Mouse (Mus musculus): ENCODE data around the gene Dennd6b. TPM values are rescaled to one million over a fixed set of nuclear protein-coding genes. Genes with fewer than 3 reads are reported as not detected.
A peak's percentile ranks its signal among the peaks of the same experiment; 100 is the strongest.

Gene Dennd6b
- total and polyA plus RNA-seq, 2 experiments from 2014 or later, result 88.2 to 98.8 TPM

DNA sequence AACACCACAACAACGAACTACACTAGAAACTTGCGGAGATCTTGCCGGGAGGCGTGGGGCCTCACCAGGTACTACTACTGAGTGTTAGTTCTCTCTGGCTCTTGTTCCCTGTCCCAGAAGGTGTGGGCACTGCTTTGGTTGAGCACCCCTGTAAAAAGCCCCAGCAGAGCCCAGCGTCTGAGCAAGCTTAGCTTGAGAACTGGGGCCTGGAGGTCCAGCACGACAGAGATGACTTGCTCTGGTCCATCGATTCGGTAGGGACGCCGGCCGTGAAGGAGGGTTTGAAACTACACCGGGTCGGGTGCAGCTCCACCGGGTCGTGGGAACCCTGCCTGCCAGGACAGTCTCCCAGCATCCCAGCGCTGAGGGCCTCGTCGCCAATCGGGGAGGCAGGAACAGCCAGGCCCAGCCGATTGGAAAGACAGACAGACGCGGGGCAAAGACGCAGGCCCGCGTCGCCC, 16.2 kb downstream of the Dennd6b start:
- ATAC-seq (ENCODE audit: low FRiP score), result no peak; the same call in none of the 2 replicates
- no peak for DNase-seq (ENCODE audit: low spot score)
- Histone ChIP-seq H3K9ac (replicated peaks; ENCODE audit: low read length, poor library complexity, severe bottlenecking) (peak overlapping the region; percentile 93), H3K4me1 (ENCODE audit: insufficient read depth, low read length) (peaks cover 38% of the 10 kb centered on the region), H3K4me2 (ENCODE audit: low read depth, low read length, poor library complexity, severe bottlenecking) (peak overlapping the region; percentile 77), H3K9me3 (ENCODE audit: low read length) (no peaks in the 10 kb centered on the region), H3K27ac (ENCODE audit: low read depth, low read length) (peak overlapping the region; percentile 85), H3K4me3 (ENCODE audit: low read depth, low read length) (peak overlapping the region; percentile 83), H3K36me3 (ENCODE audit: insufficient read depth, low read length) (peaks cover 3% of the 10 kb centered on the region; the same call in 1 of the 2 replicates), H3K27me3 (ENCODE audit: insufficient read depth, low read length) (no peaks in the 10 kb centered on the region)
- TF ChIP-seq CTCF (IDR thresholded peaks at IDR 0.05), result no peak
- WGBS, result under 1% methylated on average over 25 of the region's 26 CpGs

- peak overlapping the region; percentile 77 for H3K4me2 ChIP-seq (ENCODE audit: low read depth, low read length, poor library complexity, severe bottlenecking)
- peak overlapping the region; percentile 93 for H3K9ac ChIP-seq (replicated peaks; ENCODE audit: low read length, poor library complexity, severe bottlenecking)
- H3K27me3 ChIP-seq (ENCODE audit: insufficient read depth, low read length), result no peaks in the 10 kb centered on the region
- H3K27ac ChIP-seq (ENCODE audit: low read depth, low read length), result peak overlapping the region; percentile 85
- H3K36me3 ChIP-seq (ENCODE audit: insufficient read depth, low read length), result no peaks in the 10 kb centered on the region; the same call in 1 of the 2 replicates
- peaks cover 38% of the 10 kb centered on the region for H3K4me1 ChIP-seq (ENCODE audit: insufficient read depth, low read length)
- WGBS, result under 1% methylated on average over 6 of the region's 6 CpGs
- DNase-seq (ENCODE audit: low spot score) (no peak), ATAC-seq (ENCODE audit: low FRiP score) (no peak)
- H3K4me3 ChIP-seq (ENCODE audit: low read depth, low read length), result peak overlapping the region; percentile 83
- no peak for TF ChIP-seq CTCF (IDR thresholded peaks at IDR 0.05)
- no peaks in the 10 kb centered on the region for H3K9me3 ChIP-seq (ENCODE audit: low read length)
Measured at GRCm38 (mm10) chr15:89179630-89179964, 16.7 kb downstream of the Dennd6b start.

DNA sequence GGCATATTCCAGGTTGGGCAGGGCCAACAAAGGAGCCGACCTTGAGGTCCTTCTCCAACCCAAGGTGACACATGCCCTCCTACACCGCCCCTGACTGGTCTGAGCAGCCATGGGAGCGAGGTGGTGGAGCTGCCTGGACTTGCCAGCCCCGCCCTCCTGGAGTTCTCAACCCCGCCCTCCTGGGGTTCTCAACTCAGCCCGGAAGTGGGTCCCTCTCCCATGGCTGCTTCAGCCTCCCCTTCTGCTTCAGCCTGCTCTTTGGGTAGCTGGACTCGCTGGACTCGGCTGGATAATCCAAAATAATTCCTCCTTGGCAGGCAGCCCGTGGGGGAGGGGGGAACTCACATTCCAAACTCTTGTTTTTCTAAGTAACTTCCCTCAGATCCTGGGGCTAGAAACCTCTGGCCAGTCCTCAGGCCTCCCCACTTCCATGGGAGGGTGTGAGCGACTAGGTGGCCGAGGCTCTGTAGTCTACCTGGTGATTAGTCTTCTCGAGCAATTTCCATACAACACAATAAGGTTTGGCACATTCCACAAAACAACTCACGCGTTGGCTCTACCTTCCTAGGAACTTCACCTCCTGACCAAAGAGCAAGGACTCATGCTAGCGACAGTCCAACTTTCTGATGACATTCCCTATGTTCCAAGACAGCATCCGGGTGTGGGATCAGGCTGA, 17.2 kb downstream of the Dennd6b start:
- peak overlapping the region; percentile 83 for H3K4me3 ChIP-seq (ENCODE audit: low read depth, low read length)
- H3K4me2 ChIP-seq (ENCODE audit: low read depth, low read length, poor library complexity, severe bottlenecking), result peak overlapping the region; percentile 77
- no peaks in the 10 kb centered on the region for H3K27me3 ChIP-seq (ENCODE audit: insufficient read depth, low read length)
- DNase-seq (ENCODE audit: low spot score), result no peak
- H3K9ac ChIP-seq (replicated peaks; ENCODE audit: low read length, poor library complexity, severe bottlenecking), result peak overlapping the region; percentile 93
- 3% methylated on average over 16 of the region's 16 CpGs for WGBS
- peak overlapping the region; percentile 85 for H3K27ac ChIP-seq (ENCODE audit: low read depth, low read length)
- ATAC-seq (ENCODE audit: low FRiP score), result no peak
- peaks cover 39% of the 10 kb centered on the region for H3K4me1 ChIP-seq (ENCODE audit: insufficient read depth, low read length)
- H3K36me3 ChIP-seq (ENCODE audit: insufficient read depth, low read length), result no peaks in the 10 kb centered on the region
- no peaks in the 10 kb centered on the region for H3K9me3 ChIP-seq (ENCODE audit: low read length)
- TF ChIP-seq CTCF (IDR thresholded peaks at IDR 0.05), result no peak

DNA sequence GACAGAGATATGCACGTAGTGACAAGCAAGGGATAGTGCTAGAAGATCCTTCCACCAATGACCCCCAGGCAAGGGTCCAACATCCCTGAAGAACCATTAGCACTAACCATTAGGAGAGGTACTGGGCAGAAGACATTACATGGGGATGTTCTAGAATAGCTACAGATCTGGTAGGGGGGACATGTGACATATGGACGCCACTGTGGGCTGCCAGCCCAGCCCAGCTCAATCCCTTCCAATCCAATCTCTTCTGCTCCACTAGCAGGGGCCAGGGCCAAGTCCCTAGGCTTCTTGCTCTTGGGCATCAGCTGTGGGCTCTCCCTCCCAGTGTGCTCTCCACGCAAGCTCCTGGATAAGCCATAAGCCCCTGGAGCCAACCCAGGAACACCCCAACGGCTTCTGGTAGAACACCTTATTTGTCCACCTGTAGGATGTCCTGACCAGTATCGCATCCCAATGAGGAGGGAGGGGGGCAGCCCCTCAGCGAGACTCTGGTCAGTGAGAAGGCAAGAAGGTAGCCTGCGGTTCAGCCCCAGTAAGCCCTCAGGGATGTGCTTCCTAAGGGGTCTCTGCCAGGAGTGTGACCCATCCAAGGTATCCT, 17.9 kb downstream of the Dennd6b start:
- ATAC-seq (ENCODE audit: low FRiP score), result no peak
- Histone ChIP-seq H3K27me3 (ENCODE audit: insufficient read depth, low read length) (no peaks in the 10 kb centered on the region), H3K9ac (replicated peaks; ENCODE audit: low read length, poor library complexity, severe bottlenecking) (peak overlapping the region; percentile 93; the same call in 1 of the 2 replicates), H3K4me3 (ENCODE audit: low read depth, low read length) (peak overlapping the region; percentile 83), H3K9me3 (ENCODE audit: low read length) (no peaks in the 10 kb centered on the region), H3K4me1 (ENCODE audit: insufficient read depth, low read length) (peaks cover 46% of the 10 kb centered on the region), H3K4me2 (ENCODE audit: low read depth, low read length, poor library complexity, severe bottlenecking) (peak overlapping the region; percentile 77), H3K36me3 (ENCODE audit: insufficient read depth, low read length) (no peaks in the 10 kb centered on the region), H3K27ac (ENCODE audit: low read depth, low read length) (peak overlapping the region; percentile 55)
- 59% methylated on average over 7 of the region's 7 CpGs for WGBS
- no peak for TF ChIP-seq CTCF (IDR thresholded peaks at IDR 0.05)
- peak; percentile 65 for DNase-seq (ENCODE audit: low spot score)

DNA sequence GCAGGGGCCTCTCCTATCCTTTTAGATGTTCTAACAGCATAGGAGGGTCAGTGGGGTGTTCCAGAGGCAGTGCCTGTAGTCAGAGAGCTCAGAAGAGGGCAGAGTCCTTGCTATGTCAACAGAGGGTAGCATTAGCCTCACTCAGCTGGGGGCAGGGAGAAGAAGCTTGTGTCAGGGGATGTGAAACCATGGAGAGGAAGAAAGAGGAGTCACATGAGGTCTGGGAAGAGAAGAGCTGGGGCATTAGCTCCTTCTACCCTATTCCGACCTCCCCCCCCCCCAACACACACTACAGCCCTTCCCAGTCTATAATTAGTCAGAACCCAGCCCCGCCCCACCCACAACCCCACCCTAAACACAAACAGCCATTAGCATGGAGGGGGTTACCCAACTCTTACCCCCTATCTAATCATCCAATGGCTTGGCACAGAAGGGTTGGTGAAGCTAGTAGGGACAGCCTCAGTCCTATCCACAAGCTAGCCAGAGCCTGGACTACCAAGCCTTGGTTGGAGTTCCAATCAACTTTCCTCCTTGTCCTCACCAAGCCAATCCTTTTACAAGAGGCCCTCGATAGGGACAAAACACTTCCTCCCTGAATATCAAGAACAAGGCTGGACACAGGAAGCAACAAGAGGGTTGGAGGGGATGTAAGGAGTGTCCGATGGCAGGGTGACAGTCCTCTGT, 18.6 kb downstream of the Dennd6b start:
- Histone ChIP-seq H3K9me3 (ENCODE audit: low read length) (no peaks in the 10 kb centered on the region), H3K9ac (replicated peaks; ENCODE audit: low read length, poor library complexity, severe bottlenecking) (0 out of 2 replicates have a peak overlapping the region, but pooled peaks have one; percentile 13), H3K4me1 (ENCODE audit: insufficient read depth, low read length) (peaks cover 46% of the 10 kb centered on the region), H3K27ac (ENCODE audit: low read depth, low read length) (no peak overlapping the region), H3K27me3 (ENCODE audit: insufficient read depth, low read length) (no peaks in the 10 kb centered on the region), H3K36me3 (ENCODE audit: insufficient read depth, low read length) (no peaks in the 10 kb centered on the region), H3K4me3 (ENCODE audit: low read depth, low read length) (no peak overlapping the region), H3K4me2 (ENCODE audit: low read depth, low read length, poor library complexity, severe bottlenecking) (peak overlapping the region; percentile 77)
- 70% methylated on average over 4 of the region's 4 CpGs for WGBS
- DNase-seq (ENCODE audit: low spot score), result no peak
- no peak for ATAC-seq (ENCODE audit: low FRiP score)
- no peak for TF ChIP-seq CTCF (IDR thresholded peaks at IDR 0.05)

All from midbrain, postnatal 0 days (tissue).